Mouse (Mus musculus) ES-Bruce4 (cell line): ENCODE measurements around the gene Csnk1d. TPM values are rescaled to one million over a fixed set of nuclear protein-coding genes. Genes with fewer than 3 reads are reported as not detected.

Experiments used
- H3K27ac ChIP-seq: 2 replicates; pipeline ENCODE4 v1.5.1; 2012; ENCODE audit warnings: low read length, inconsistent platforms; ENCODE audit not compliant: insufficient read depth
- H3K27me3 ChIP-seq: 2 replicates; pipeline ENCODE4 v1.6.1; 2012; ENCODE audit warnings: mild to moderate bottlenecking, low read length, inconsistent platforms; ENCODE audit not compliant: control insufficient read depth, poor library complexity, insufficient read depth, severe bottlenecking
- H3K36me3 ChIP-seq: 2 replicates; pipeline ENCODE4 v1.6.1; 2012; ENCODE audit warnings: inconsistent platforms, mild to moderate bottlenecking, low read length, moderate library complexity; ENCODE audit not compliant: control insufficient read depth, poor library complexity, insufficient read depth, severe bottlenecking
- H3K4me1 ChIP-seq: one replicate; pipeline ENCODE4 v1.8.1; 2011; ENCODE audit warnings: low read length; ENCODE audit not compliant: control insufficient read depth, insufficient read depth
- H3K4me3 ChIP-seq: 2 replicates; pipeline ENCODE4 v1.5.1; 2011; ENCODE audit warnings: low read depth, mild to moderate bottlenecking, low read length
- H3K9ac ChIP-seq: 2 replicates; pipeline ENCODE4 v1.6.1; 2012; ENCODE audit warnings: low read depth, mild to moderate bottlenecking, inconsistent platforms; ENCODE audit not compliant: poor library complexity, severe bottlenecking
- H3K9me3 ChIP-seq: replicated peaks from 2 replicates; pipeline ENCODE4 v1.6.1; 2012; ENCODE audit warnings: mild to moderate bottlenecking, low read length, inconsistent platforms; ENCODE audit not compliant: control insufficient read depth, poor library complexity, insufficient read depth, severe bottlenecking
- CTCF ChIP-seq: IDR thresholded peaks from one replicate; pipeline ENCODE4 v1.8.1; 2011; ENCODE audit warnings: low read depth, low read length
- EP300 ChIP-seq: IDR thresholded peaks from 2 replicates; pipeline ENCODE4 v1.6.1; 2011; ENCODE audit warnings: low read depth, low read length; ENCODE audit not compliant: insufficient read depth
- POLR2A ChIP-seq: IDR thresholded peaks from one replicate; pipeline ENCODE4 v1.8.1; 2011; ENCODE audit warnings: low read length; ENCODE audit not compliant: insufficient read depth
- polyA plus RNA-seq: library from polyadenylated mRNA; stranded (reverse); fragments of >200 nt; gene quantifications from 2 replicates; pipeline ENCODE4 v1.2.4, GENCODE M21; 2011; ENCODE audit warnings: low read depth; ENCODE audit not compliant: missing spikeins, insufficient read depth, insufficient read length

Csnk1d gene
- polyA plus RNA-seq, 1 experiment = 99.3 TPM

GRCm38 (mm10) chr11:120938795-120939194 is 52.3 kb downstream of the Csnk1d start:
- Histone ChIP-seq H3K4me3 (no peak overlapping the region), H3K36me3 (no peaks in the 10 kb centered on the region), H3K9ac (no peak overlapping the region), H3K4me1 (peaks cover 5% of the 10 kb centered on the region), H3K27ac (peak overlapping the region; percentile 12; the same call in 1 of the 2 replicates), H3K9me3 (no peaks in the 10 kb centered on the region), H3K27me3 (no peaks in the 10 kb centered on the region)
- TF ChIP-seq EP300 = 0 out of 2 replicates have a peak, but pooled peaks have one; percentile 31
- no peak for TF ChIP-seq CTCF
- no peak for TF ChIP-seq POLR2A

GRCm38 (mm10) chr11:120937976-120938375 is 53.2 kb downstream of the Csnk1d start:
- Histone ChIP-seq H3K4me1 (peaks cover 5% of the 10 kb centered on the region), H3K9ac (no peak overlapping the region), H3K36me3 (no peaks in the 10 kb centered on the region)

GRCm38 (mm10) chr11:120932564-120933398 is 58.3 kb downstream of the Csnk1d start, which contains the start of gene Ccdc57:
Gene Ccdc57, minus strand, starts transcription at chr11:120932872.
- Histone ChIP-seq H3K27me3 (no peaks in the 10 kb centered on the region), H3K27ac (no peak within 1 kb of the TSS), H3K4me1 (no peaks in the 10 kb centered on the region), H3K9me3 (no peaks in the 10 kb centered on the region), H3K9ac (peak within 1 kb of the TSS; percentile 46), H3K4me3 (peak within 1 kb of the TSS; percentile 89), H3K36me3 (no peaks in the 10 kb centered on the region)
- TF ChIP-seq POLR2A (peak; percentile 6), CTCF (no peak)

More at GRCm38 (mm10) chr11:120937976-120938375, 53.2 kb downstream of the Csnk1d start:
- H3K9me3 ChIP-seq = no peaks in the 10 kb centered on the region
- no peak for TF ChIP-seq POLR2A
- H3K27ac ChIP-seq = no peak overlapping the region
- H3K27me3 ChIP-seq = no peaks in the 10 kb centered on the region
- H3K4me3 ChIP-seq = no peak overlapping the region

GRCm38 (mm10) chr11:120931479-120931878 is 59.7 kb downstream of the Csnk1d start:
- TF ChIP-seq POLR2A (no peak), CTCF (no peak), EP300 (no peak)
- Histone ChIP-seq H3K9me3 (no peaks in the 10 kb centered on the region), H3K36me3 (no peaks in the 10 kb centered on the region), H3K9ac (no peak overlapping the region), H3K4me1 (no peaks in the 10 kb centered on the region), H3K4me3 (no peak overlapping the region), H3K27me3 (no peaks in the 10 kb centered on the region), H3K27ac (no peak overlapping the region)

GRCm38 (mm10) chr11:120928468-120928867 is 62.7 kb downstream of the Csnk1d start:
- Histone ChIP-seq H3K27me3 (no peaks in the 10 kb centered on the region), H3K9ac (no peak overlapping the region), H3K27ac (no peak overlapping the region), H3K9me3 (no peaks in the 10 kb centered on the region), H3K36me3 (no peaks in the 10 kb centered on the region), H3K4me1 (no peaks in the 10 kb centered on the region), H3K4me3 (no peak overlapping the region)
- TF ChIP-seq POLR2A (no peak), EP300 (no peak), CTCF (no peak)

GRCm38 (mm10) chr11:120922528-120922927 is 68.6 kb downstream of the Csnk1d start:
- H3K4me1 ChIP-seq = no peaks in the 10 kb centered on the region
- no peaks in the 10 kb centered on the region for H3K36me3 ChIP-seq
- no peaks in the 10 kb centered on the region for H3K9me3 ChIP-seq
- no peak overlapping the region for H3K9ac ChIP-seq
- no peak overlapping the region for H3K27ac ChIP-seq
- H3K4me3 ChIP-seq = no peak overlapping the region
- no peaks in the 10 kb centered on the region for H3K27me3 ChIP-seq
- no peak for TF ChIP-seq EP300
- TF ChIP-seq POLR2A = no peak
- no peak for TF ChIP-seq CTCF
